Mouse (Mus musculus) forebrain, embryonic 11.5 days (tissue): ENCODE data around the gene Zmat5. TPM values are rescaled to one million over a fixed set of nuclear protein-coding genes. Genes with fewer than 3 reads are reported as not detected.

Source experiments
- ATAC-seq: fragments of 200-750 bp; cut with Nextera tagmentation; replicated peaks from 2 replicates; pipeline ENCODE4 v1.8.0; 2017; ENCODE audit warnings: moderate TSS enrichment; ENCODE audit not compliant: low FRiP score
- DNase-seq: peaks from one replicate; pipeline ENCODE4 v3.0.0-alpha.2; 2017; ENCODE audit warnings: low spot score
- H3K27ac ChIP-seq: fragments of 300-500 bp; sonication (generic); 2 replicates; pipeline ENCODE4 v1.5.1; 2014; ENCODE audit warnings: low read depth, low read length
- H3K27me3 ChIP-seq: fragments of 300-500 bp; sonication (generic); 2 replicates; pipeline ENCODE4 v1.6.1; 2014; ENCODE audit warnings: mild to moderate bottlenecking, low read length, mixed read lengths; ENCODE audit not compliant: control insufficient read depth, insufficient read depth
- H3K36me3 ChIP-seq: fragments of 300-500 bp; sonication (generic); 2 replicates; pipeline ENCODE4 v1.6.1; 2014; ENCODE audit warnings: mild to moderate bottlenecking, low read length, moderate library complexity, mixed read lengths; ENCODE audit not compliant: control insufficient read depth, insufficient read depth
- H3K4me1 ChIP-seq: fragments of 300-500 bp; sonication (generic); replicated peaks from 2 replicates; pipeline ENCODE4 v1.6.1; 2014; ENCODE audit warnings: low read length, mixed read lengths; ENCODE audit not compliant: control insufficient read depth, insufficient read depth
- H3K4me2 ChIP-seq: fragments of 300-500 bp; sonication (generic); 2 replicates; pipeline ENCODE4 v1.6.1; 2014; ENCODE audit warnings: low read depth, mild to moderate bottlenecking, low read length, moderate library complexity, mixed read lengths; ENCODE audit not compliant: severe bottlenecking
- H3K4me3 ChIP-seq: fragments of 300-500 bp; sonication (generic); 2 replicates; pipeline ENCODE4 v1.5.1; 2014; ENCODE audit warnings: low read depth, low read length
- H3K9ac ChIP-seq: fragments of 300-500 bp; sonication (generic); 2 replicates; pipeline ENCODE4 v1.6.1; 2014; ENCODE audit warnings: low read length
- H3K9me3 ChIP-seq: fragments of 300-500 bp; sonication (generic); 2 replicates; pipeline ENCODE4 v1.6.1; 2016; ENCODE audit warnings: low read length, mixed read lengths; ENCODE audit not compliant: control insufficient read depth
- WGBS: fragments of 180-500 bp; shearing (Covaris S2); extraction: QIAGEN DNeasy Blood & Tissue Kit; methylation state at CpG from one replicate; pipeline ENCODE4 v1.1.7; 2014; 5-methylcytosine and 5-hydroxymethylcytosine counted together
- polyA plus RNA-seq: library from polyadenylated mRNA; unstranded; fragments of >200 nt; fragmentation: Nextera tagmentation; extraction: Ambion mirVana; gene quantifications from 2 replicates; pipeline ENCODE4 v1.2.1, GENCODE M21; 2014

The Zmat5 gene
- polyA plus RNA-seq, 1 experiment from 2014 or later, result 70.9 TPM

- no peak overlapping the region for H3K4me2 ChIP-seq
- no peak overlapping the region for H3K4me3 ChIP-seq
- WGBS, result 76% methylated on average over 7 of the region's 7 CpGs
- H3K9me3 ChIP-seq, result no peaks in the 10 kb centered on the region
- H3K4me1 ChIP-seq, result no peaks in the 10 kb centered on the region; the same call in 1 of the 2 replicates
- H3K27me3 ChIP-seq, result no peaks in the 10 kb centered on the region
- ATAC-seq (no peak), DNase-seq (no peak)
- no peaks in the 10 kb centered on the region for H3K36me3 ChIP-seq
- H3K9ac ChIP-seq, result no peak overlapping the region
- no peak overlapping the region for H3K27ac ChIP-seq
Measured at GRCm38 (mm10) chr11:4731781-4732180, 27.3 kb downstream of the Zmat5 start.

GRCm38 (mm10) chr11:4734179-4734578 is 29.7 kb downstream of the Zmat5 start:
- Histone ChIP-seq H3K4me1 (no peaks in the 10 kb centered on the region; the same call in 1 of the 2 replicates), H3K4me3 (no peak overlapping the region), H3K36me3 (no peaks in the 10 kb centered on the region), H3K9ac (no peak overlapping the region), H3K27me3 (no peaks in the 10 kb centered on the region), H3K9me3 (no peaks in the 10 kb centered on the region), H3K4me2 (no peak overlapping the region), H3K27ac (no peak overlapping the region)
- WGBS, result 40% methylated on average over 12 of the region's 12 CpGs
- DNase-seq, result peak; percentile 71
- no peak for ATAC-seq

- DNase-seq (no peak), ATAC-seq (no peak)
- Histone ChIP-seq H3K4me3 (no peak overlapping the region), H3K9ac (no peak overlapping the region), H3K27me3 (no peaks in the 10 kb centered on the region), H3K27ac (no peak overlapping the region), H3K9me3 (no peaks in the 10 kb centered on the region), H3K4me1 (no peaks in the 10 kb centered on the region; the same call in 1 of the 2 replicates), H3K36me3 (no peaks in the 10 kb centered on the region), H3K4me2 (no peak overlapping the region)
- WGBS, result 38% methylated on average over 6 of the region's 6 CpGs
Measured at GRCm38 (mm10) chr11:4736355-4736754, 31.9 kb downstream of the Zmat5 start.

GRCm38 (mm10) chr11:4737682-4738081 is 33.2 kb downstream of the Zmat5 start:
- Histone ChIP-seq H3K36me3 (no peaks in the 10 kb centered on the region), H3K27me3 (no peaks in the 10 kb centered on the region), H3K27ac (no peak overlapping the region), H3K9me3 (no peaks in the 10 kb centered on the region), H3K9ac (no peak overlapping the region), H3K4me2 (no peak overlapping the region), H3K4me1 (no peaks in the 10 kb centered on the region; the same call in 1 of the 2 replicates), H3K4me3 (no peak overlapping the region)
- 84% methylated on average over 10 of the region's 10 CpGs for WGBS
- DNase-seq (no peak), ATAC-seq (no peak)

- H3K36me3 ChIP-seq, result no peaks in the 10 kb centered on the region
- no peak overlapping the region for H3K4me2 ChIP-seq
- WGBS, result 93% methylated on average over 16 of the region's 16 CpGs
- no peaks in the 10 kb centered on the region for H3K9me3 ChIP-seq
- no peaks in the 10 kb centered on the region; the same call in 1 of the 2 replicates for H3K4me1 ChIP-seq
- DNase-seq (no peak), ATAC-seq (no peak)
- H3K4me3 ChIP-seq, result no peak overlapping the region
- no peaks in the 10 kb centered on the region for H3K27me3 ChIP-seq
- no peak overlapping the region for H3K27ac ChIP-seq
- no peak overlapping the region for H3K9ac ChIP-seq
Measured at GRCm38 (mm10) chr11:4738719-4739118, 34.2 kb downstream of the Zmat5 start.

GRCm38 (mm10) chr11:4740785-4741184 is 36.3 kb downstream of the Zmat5 start:
- Histone ChIP-seq H3K9ac (no peak overlapping the region), H3K27me3 (peaks cover 17% of the 10 kb centered on the region)
- no peak for DNase-seq

GRCm38 (mm10) chr11:4744691-4745090 is 40.2 kb downstream of the Zmat5 start:
- ATAC-seq (no peak), DNase-seq (no peak)
- peaks cover 56% of the 10 kb centered on the region for H3K27me3 ChIP-seq
- WGBS, result 70% methylated on average over 6 of the region's 6 CpGs
- H3K27ac ChIP-seq, result no peak overlapping the region
- H3K4me1 ChIP-seq, result peaks cover 12% of the 10 kb centered on the region
- H3K9me3 ChIP-seq, result no peaks in the 10 kb centered on the region
- no peak overlapping the region for H3K9ac ChIP-seq
- H3K4me3 ChIP-seq, result no peak overlapping the region
- H3K4me2 ChIP-seq, result no peak overlapping the region
- H3K36me3 ChIP-seq, result no peaks in the 10 kb centered on the region

More at GRCm38 (mm10) chr11:4740785-4741184, 36.3 kb downstream of the Zmat5 start:
- H3K4me1 ChIP-seq, result peaks cover under 1% of the 10 kb centered on the region; the same call in 1 of the 2 replicates
- no peak for ATAC-seq
- H3K4me3 ChIP-seq, result no peak overlapping the region
- WGBS, result 75% methylated on average over 5 of the region's 5 CpGs
- H3K9me3 ChIP-seq, result no peaks in the 10 kb centered on the region
- H3K27ac ChIP-seq, result no peak overlapping the region
- H3K36me3 ChIP-seq, result no peaks in the 10 kb centered on the region
- H3K4me2 ChIP-seq, result no peak overlapping the region

DNA sequence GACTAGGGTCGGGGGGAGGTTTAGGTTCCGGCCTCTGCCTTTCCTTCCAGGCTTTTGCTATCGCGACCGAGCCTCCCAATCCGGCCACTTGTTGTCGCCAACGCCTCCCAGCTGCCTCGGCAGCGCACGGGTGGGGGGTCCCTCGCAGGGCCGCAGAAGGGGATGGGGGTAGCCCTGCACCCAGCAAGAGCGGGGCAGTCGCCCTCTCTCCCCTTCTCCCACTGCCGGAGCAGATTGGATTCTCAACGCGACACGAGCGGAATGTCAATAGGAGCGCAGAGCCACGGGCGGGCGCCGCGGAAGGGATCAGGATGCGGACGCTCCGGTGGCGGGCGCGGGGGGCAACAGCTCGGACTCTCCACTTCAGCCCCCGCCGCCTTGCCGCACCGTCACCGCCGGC is 41.5 kb downstream of the Zmat5 start:
- Histone ChIP-seq H3K27ac (no peak overlapping the region), H3K4me1 (peaks cover 12% of the 10 kb centered on the region), H3K4me3 (peak overlapping the region; percentile 52), H3K9ac (peak overlapping the region; percentile 47; the same call in 1 of the 2 replicates), H3K4me2 (peak overlapping the region; percentile 91), H3K9me3 (no peaks in the 10 kb centered on the region), H3K27me3 (peaks cover 63% of the 10 kb centered on the region), H3K36me3 (no peaks in the 10 kb centered on the region)
- peak; percentile 69 for DNase-seq
- ATAC-seq, result 0 out of 2 replicates have a peak, but pooled peaks have one; percentile 37
- under 1% methylated on average over 35 of the region's 39 CpGs for WGBS

GRCm38 (mm10) chr11:4746733-4747132 is 42.3 kb downstream of the Zmat5 start, which contains the start of gene Cabp7:
Cabp7 (minus strand) TSS chr11:4746778.
- ATAC-seq (no peak), DNase-seq (no peak)
- H3K27ac ChIP-seq, result no peak within 1 kb of the TSS
- peaks cover 63% of the 10 kb centered on the region for H3K27me3 ChIP-seq
- H3K9ac ChIP-seq, result peak within 1 kb of the TSS; percentile 47
- no peaks in the 10 kb centered on the region for H3K36me3 ChIP-seq
- 0% methylated on average over 24 of the region's 73 CpGs for whole genome bisulfite sequencing
- H3K4me1 ChIP-seq, result peaks cover 12% of the 10 kb centered on the region
- H3K9me3 ChIP-seq, result no peaks in the 10 kb centered on the region
- peak within 1 kb of the TSS; percentile 52 for H3K4me3 ChIP-seq
- H3K4me2 ChIP-seq, result peak within 1 kb of the TSS; percentile 91
